Mouse (Mus musculus) liver, embryonic 13.5 days (tissue): ENCODE measurements at regions not wholly inside any gene's neighbourhood (a gene's known extent, or its start where the extent isn't known, plus 50 kb on each side); places are given as distances from the start of the nearest gene placed in this dataset.

ENCODE experiments used
- ATAC-seq: fragments of 200-750 bp; cut with Nextera tagmentation; 2 replicates; pipeline ENCODE4 v1.8.0; 2017; ENCODE audit warnings: low read depth, mild to moderate bottlenecking, moderate number of reproducible peaks, moderate library complexity
- DNase-seq: peaks from one replicate; pipeline ENCODE4 v3.0.0; 2022
- H3K27ac ChIP-seq: fragments of 300-500 bp; sonication (generic); 2 replicates; pipeline ENCODE4 v1.5.1; 2015; ENCODE audit warnings: moderate library complexity, mild to moderate bottlenecking, inconsistent platforms
- H3K27me3 ChIP-seq: fragments of 300-500 bp; sonication (generic); 2 replicates; pipeline ENCODE4 v1.6.1; 2015; ENCODE audit warnings: mild to moderate bottlenecking, inconsistent platforms
- H3K36me3 ChIP-seq: fragments of 300-500 bp; sonication (generic); 2 replicates; pipeline ENCODE4 v1.6.1; 2015; ENCODE audit warnings: mild to moderate bottlenecking, inconsistent platforms
- H3K4me1 ChIP-seq: fragments of 300-500 bp; sonication (generic); replicated peaks from 2 replicates; pipeline ENCODE4 v1.6.1; 2015; ENCODE audit warnings: inconsistent platforms
- H3K4me2 ChIP-seq: fragments of 300-500 bp; sonication (generic); 2 replicates; pipeline ENCODE4 v1.6.1; 2015; ENCODE audit warnings: inconsistent platforms, mild to moderate bottlenecking, moderate library complexity
- H3K4me3 ChIP-seq: fragments of 300-500 bp; sonication (generic); replicated peaks from 2 replicates; pipeline ENCODE4 v1.5.1; 2015; ENCODE audit warnings: mild to moderate bottlenecking, inconsistent platforms
- H3K9ac ChIP-seq: fragments of 300-500 bp; sonication (generic); 2 replicates; pipeline ENCODE4 v1.6.1; 2015; ENCODE audit warnings: mild to moderate bottlenecking, inconsistent platforms
- H3K9me3 ChIP-seq: fragments of 300-500 bp; sonication (generic); replicated peaks from 2 replicates; pipeline ENCODE4 v1.6.1; 2016; ENCODE audit warnings: inconsistent platforms
- WGBS: fragments of 180-500 bp; shearing (Covaris S2); methylation state at CpG from one replicate; pipeline ENCODE4 v1.1.7; 2015; ENCODE audit not compliant: insufficient replicate concordance; 5-methylcytosine and 5-hydroxymethylcytosine counted together

DNA sequence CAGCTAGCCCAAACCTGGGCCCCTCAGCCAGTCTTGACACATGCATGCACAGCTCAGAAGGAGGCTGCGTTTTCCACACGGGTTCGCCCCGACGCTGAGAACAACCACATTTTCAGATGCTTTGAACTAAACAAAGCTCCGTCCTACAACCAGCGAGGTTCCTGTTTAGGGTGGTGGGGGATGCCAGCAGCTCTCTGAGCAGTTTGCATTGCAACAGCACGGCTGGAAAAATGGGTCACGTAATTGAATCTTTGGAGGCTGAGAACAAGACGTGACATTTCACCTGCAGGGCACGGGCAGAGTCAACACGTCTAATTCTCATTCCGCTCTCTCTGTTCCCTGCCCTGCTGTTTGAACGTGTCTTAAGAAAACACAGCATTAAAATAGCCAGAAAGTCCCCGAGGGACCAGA is 119.2 kb downstream of the Syk start:
- Histone ChIP-seq H3K27ac (no peak overlapping the region), H3K9me3 (no peaks in the 10 kb centered on the region), H3K27me3 (no peaks in the 10 kb centered on the region), H3K4me1 (no peaks in the 10 kb centered on the region), H3K9ac (no peak overlapping the region), H3K36me3 (no peaks in the 10 kb centered on the region), H3K4me2 (no peak overlapping the region), H3K4me3 (no peak overlapping the region)
- no peak for DNase-seq
- WGBS: 43% methylated on average over 15 of the region's 15 CpGs
- no peak for ATAC-seq

DNA sequence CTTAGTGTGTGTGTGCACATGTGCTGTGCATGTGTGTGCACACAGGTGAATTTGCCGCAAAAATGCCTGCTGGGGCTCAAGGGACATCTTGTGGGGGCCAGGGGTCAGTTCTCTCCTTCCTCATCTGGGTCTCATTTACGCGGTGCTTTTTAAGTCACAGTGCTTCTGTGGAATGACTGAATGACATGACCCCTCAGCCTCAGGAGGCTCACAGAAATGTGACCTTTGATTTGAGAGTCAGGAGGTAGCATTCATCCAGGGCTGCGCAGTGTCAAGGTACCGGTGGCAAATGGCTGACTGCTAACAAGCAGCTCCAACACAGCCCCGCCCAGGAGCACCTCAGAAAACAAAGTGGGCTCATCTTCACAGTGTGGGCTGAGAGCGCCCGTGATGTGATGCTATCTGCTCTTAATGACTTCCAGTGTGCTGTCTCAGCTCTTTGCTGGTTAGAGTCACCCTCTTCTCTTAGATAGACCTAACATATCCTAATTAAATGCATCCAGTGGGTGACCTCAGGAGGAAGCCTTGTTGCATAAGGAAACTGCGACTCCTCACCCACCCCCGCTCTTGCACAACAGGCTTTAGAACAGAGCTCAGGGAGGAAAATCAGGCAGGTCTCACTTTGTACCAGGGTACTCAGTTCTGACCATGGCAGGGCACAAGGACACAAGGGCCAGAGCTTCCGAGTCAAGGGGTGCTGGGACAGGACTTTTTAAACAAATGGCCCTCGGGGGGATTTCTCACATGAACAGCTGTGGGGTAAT is 120.6 kb downstream of the Syk start:
- 49% methylated on average over 12 of the region's 12 CpGs for WGBS
- no peaks in the 10 kb centered on the region for H3K27me3 ChIP-seq
- no peak for DNase-seq
- H3K4me2 ChIP-seq: no peak overlapping the region
- no peaks in the 10 kb centered on the region for H3K9me3 ChIP-seq
- H3K9ac ChIP-seq: no peak overlapping the region
- H3K27ac ChIP-seq: no peak overlapping the region
- H3K36me3 ChIP-seq: no peaks in the 10 kb centered on the region
- H3K4me3 ChIP-seq: no peak overlapping the region
- no peaks in the 10 kb centered on the region for H3K4me1 ChIP-seq
- no peak for ATAC-seq

DNA sequence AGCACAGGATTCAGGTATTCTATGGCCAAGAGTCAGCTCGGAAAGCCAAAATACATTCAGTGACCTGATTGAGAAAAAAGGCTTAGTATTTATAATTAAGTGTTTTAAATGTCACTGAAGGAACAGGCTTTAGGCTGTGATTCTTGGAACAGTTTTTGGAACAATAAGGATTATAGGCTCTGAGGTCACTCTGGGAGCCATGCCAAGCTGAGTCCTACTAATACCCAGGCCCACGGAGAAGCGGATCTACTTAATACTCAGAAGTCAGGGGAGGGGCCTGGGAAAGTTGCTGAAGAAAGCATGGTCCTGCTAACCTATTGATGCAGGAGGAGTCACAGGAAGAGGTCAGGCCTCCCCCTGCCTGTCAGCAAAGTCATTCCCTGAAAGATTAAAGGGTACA is 121.7 kb downstream of the Syk start:
- Histone ChIP-seq H3K9me3 (no peaks in the 10 kb centered on the region), H3K27me3 (no peaks in the 10 kb centered on the region), H3K27ac (no peak overlapping the region), H3K4me1 (no peaks in the 10 kb centered on the region), H3K9ac (no peak overlapping the region), H3K4me3 (no peak overlapping the region), H3K4me2 (no peak overlapping the region), H3K36me3 (no peaks in the 10 kb centered on the region)
- DNase-seq (no peak), ATAC-seq (no peak)
- WGBS: 69% methylated on average over 3 of the region's 3 CpGs

DNA sequence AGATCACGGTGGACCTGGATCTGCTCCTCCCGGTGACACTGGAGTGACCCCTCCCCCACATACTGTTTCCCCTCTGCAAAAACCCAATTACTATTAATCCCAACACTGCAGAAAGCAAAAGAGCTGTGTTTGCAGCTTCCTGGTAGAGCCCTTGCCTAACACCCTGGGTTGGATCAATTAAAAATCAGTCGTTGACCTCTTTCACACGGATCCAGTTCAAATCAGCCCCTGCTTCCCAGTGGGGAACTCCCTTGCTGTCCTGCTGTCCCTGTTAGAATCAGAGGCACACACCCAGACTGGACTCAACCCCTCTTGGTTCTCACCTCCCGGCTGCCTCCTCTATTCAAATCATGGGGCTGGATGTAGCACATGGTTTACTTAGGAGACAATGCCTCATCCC is 126.6 kb downstream of the Syk start:
- Histone ChIP-seq H3K9ac (no peak overlapping the region), H3K36me3 (no peaks in the 10 kb centered on the region), H3K9me3 (no peaks in the 10 kb centered on the region), H3K4me3 (no peak overlapping the region), H3K27me3 (no peaks in the 10 kb centered on the region), H3K4me1 (no peaks in the 10 kb centered on the region), H3K4me2 (no peak overlapping the region), H3K27ac (no peak overlapping the region)
- 49% methylated on average over 5 of the region's 5 CpGs for WGBS
- ATAC-seq (no peak), DNase-seq (no peak)

DNA sequence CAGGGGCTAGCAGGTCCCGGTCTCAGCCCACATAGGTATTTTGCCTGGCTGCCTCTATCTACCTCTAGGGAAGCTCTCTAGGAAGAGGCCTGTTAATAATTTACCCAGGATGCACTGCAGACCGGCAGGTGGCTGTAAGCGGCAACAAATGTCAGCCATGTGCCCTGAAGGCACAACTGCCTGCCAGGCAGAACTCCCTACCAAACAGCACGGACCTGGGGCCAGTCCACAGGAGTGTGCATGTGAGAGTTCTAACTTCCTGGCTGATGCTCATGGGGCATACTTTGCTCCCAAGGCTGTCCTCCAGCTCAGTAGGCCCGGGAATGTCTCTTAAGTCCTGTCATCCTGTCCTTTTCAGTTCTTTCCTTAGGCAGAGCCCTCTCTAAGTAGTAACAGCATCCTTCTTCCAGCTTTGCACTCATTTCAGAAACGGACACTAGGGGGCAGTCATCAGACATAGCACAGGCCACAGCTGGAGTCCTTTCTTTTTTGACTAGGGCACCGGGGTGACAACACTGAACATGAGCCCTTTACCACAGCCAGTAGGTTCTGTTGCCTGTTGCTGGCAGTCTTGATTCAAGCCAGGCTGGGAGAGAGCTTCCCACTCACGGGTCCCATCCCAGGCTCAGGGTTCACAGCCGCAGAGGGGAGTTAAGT is 128.9 kb downstream of the Syk start:
- DNase-seq: peak; percentile 42
- H3K9me3 ChIP-seq: no peaks in the 10 kb centered on the region
- H3K27ac ChIP-seq: no peak overlapping the region
- no peaks in the 10 kb centered on the region for H3K27me3 ChIP-seq
- H3K4me3 ChIP-seq: no peak overlapping the region
- H3K4me1 ChIP-seq: no peaks in the 10 kb centered on the region
- H3K4me2 ChIP-seq: no peak overlapping the region
- no peak for ATAC-seq
- no peaks in the 10 kb centered on the region for H3K36me3 ChIP-seq
- WGBS: 36% methylated on average over 9 of the region's 9 CpGs
- no peak overlapping the region for H3K9ac ChIP-seq

DNA sequence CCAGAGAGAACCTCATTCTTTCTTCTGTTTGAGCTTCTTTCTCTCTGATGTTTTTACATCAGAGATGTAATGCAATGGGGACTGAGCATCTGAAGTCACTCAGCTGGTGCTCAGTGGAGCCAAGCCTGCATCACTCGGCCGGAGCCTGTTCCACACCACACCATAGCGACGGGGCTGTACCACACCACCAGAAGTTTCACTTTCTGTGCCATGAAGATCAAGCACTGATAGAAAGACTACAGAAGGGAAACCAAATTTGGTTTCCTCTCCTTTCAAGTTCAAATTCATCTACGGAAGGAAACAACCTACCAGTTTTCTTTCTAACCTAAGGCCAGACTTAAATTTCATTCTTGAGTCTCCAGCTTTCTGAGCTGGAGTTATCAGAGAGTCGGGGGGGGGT is 138.5 kb downstream of the Syk start:
- Histone ChIP-seq H3K36me3 (no peaks in the 10 kb centered on the region), H3K27ac (no peak overlapping the region), H3K4me2 (no peak overlapping the region), H3K4me3 (no peak overlapping the region), H3K9ac (no peak overlapping the region), H3K9me3 (no peaks in the 10 kb centered on the region), H3K27me3 (no peaks in the 10 kb centered on the region), H3K4me1 (no peaks in the 10 kb centered on the region; the same call in 1 of the 2 replicates)
- WGBS: 66% methylated on average over 6 of the region's 6 CpGs
- DNase-seq (no peak), ATAC-seq (no peak)

DNA sequence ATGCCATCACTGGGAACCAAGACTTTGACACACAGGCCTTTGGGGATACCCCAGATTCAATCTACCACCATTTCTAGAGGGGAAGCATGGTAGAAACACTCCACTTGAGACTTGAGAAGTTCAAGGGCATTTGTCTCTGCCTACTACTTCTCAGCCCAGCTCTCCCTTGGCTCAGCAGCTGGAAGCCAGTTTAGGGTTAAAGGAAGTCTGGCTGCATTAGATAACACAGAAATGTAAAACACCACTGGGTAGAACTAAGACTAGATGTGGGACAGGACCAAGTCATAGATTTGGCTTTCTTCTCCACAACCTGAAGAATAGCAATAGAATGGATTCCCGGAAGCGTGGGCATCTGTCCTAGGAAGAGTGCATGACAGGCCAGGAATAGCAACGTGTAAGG is 139.7 kb downstream of the Syk start:
- no peaks in the 10 kb centered on the region; the same call in 1 of the 2 replicates for H3K4me1 ChIP-seq
- no peaks in the 10 kb centered on the region for H3K27me3 ChIP-seq
- H3K9ac ChIP-seq: no peak overlapping the region

DNA sequence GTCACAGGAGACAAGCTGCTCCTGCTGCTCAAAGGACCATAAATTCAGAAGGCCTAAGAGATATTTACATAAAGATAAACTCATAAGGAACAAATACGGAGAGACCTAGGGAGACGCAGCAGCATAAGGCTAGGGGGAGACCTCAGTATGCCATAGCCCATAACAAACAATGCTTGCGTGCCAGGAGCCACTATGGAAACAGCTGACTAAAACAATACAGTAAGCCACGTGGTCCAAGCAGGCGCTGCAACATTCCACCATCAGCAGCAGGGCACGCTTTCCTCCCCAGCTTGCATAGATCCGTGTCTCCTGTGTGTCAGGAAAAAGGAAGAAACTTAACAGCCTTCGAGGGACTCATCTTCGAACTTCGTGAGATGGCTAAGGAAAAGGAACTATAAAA is 143.1 kb downstream of the Syk start:
- Histone ChIP-seq H3K4me2 (no peak overlapping the region), H3K36me3 (no peaks in the 10 kb centered on the region), H3K27me3 (no peaks in the 10 kb centered on the region), H3K9ac (no peak overlapping the region), H3K4me3 (no peak overlapping the region), H3K4me1 (no peaks in the 10 kb centered on the region; the same call in 1 of the 2 replicates), H3K27ac (no peak overlapping the region), H3K9me3 (no peaks in the 10 kb centered on the region)
- DNase-seq: no peak
- 40% methylated on average over 10 of the region's 10 CpGs for WGBS
- no peak for ATAC-seq

More for the DNA sequence above, 139.7 kb downstream of the Syk start:
- DNase-seq: no peak
- Histone ChIP-seq H3K4me2 (no peak overlapping the region), H3K36me3 (no peaks in the 10 kb centered on the region), H3K9me3 (no peaks in the 10 kb centered on the region), H3K4me3 (no peak overlapping the region), H3K27ac (no peak overlapping the region)
- 41% methylated on average over 3 of the region's 3 CpGs for whole genome bisulfite sequencing
- ATAC-seq: no peak

DNA sequence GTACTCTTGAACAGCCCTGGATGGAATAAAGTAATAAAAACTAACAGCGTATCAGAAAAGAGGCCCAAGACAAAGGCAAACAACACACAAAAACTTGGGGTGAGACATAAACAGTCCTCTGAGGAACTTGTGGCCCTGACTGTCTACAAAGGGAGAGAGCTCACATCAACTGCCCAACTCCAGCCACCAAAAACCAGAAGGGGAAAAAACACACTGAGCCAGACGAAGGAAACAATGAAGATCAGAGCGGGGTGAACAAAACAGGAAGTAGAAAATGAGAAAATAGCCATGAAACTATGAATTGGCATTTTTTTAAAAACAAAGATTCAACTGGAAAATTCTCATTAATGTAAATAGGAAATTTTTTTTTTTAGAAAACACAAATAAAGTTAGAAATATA is 143.6 kb downstream of the Syk start:
- H3K36me3 ChIP-seq: no peaks in the 10 kb centered on the region
- H3K4me2 ChIP-seq: no peak overlapping the region
- 45% methylated on average over 3 of the region's 3 CpGs for WGBS
- H3K9ac ChIP-seq: no peak overlapping the region
- DNase-seq (no peak), ATAC-seq (no peak)
- H3K9me3 ChIP-seq: no peaks in the 10 kb centered on the region
- H3K27me3 ChIP-seq: no peaks in the 10 kb centered on the region
- no peak overlapping the region for H3K27ac ChIP-seq
- no peak overlapping the region for H3K4me3 ChIP-seq
- H3K4me1 ChIP-seq: no peaks in the 10 kb centered on the region; the same call in 1 of the 2 replicates

DNA sequence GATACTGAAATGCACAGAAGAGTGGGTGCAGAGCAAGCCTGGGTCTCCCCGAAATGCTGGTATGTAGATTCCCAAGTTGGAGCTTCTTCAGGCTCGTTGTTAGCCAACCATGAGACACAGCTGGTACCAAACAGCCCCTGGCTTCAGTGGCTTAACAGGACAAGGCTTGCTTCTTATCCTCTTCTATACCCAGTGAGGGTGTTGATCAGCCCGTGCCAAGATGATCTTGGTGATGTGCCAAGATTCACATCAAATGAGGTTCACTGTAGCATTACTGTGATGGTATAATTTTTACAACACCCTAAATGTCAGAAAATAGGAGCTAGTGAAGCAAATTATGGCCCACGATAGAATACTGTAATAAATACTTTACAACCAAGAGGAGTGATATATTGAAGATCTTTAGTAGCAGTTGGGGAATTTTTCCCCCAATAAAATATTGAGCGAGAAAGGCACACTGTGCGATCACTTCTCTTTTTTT is 152.5 kb downstream of the Syk start:
- 67% methylated on average over 6 of the region's 6 CpGs for WGBS

DNA sequence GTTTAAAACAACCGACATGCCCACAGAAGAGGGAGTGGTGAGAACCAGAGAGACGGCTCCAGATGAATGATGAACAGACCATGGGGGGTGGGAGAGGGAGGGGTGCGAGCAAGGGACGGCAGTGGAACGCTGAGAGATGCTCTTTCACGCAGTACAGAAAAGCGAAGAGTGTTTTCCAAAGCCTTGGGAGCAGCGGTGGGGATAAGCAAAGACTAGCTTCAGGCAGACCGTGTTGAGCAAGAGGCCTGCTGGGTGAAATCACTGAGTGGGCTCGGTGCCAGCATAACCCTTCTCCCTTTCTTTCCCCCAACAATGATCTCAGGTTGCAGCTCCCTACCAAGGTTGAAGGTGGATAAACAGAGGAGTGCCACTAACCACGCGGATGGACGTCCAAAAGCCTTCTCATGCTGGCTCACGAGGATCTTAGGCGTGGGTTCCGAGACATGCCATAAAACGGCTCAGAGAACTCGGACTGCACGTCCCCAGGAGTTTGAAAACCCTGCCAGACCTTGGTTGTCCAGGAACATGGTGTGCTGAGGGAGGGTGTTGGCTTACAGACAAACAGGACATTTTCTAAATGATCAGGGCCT is 153.1 kb downstream of the Syk start:
- ATAC-seq: no peak
- DNase-seq: no peak
- WGBS: 68% methylated on average over 19 of the region's 19 CpGs

More for the DNA sequence above, 152.5 kb downstream of the Syk start:
- H3K9ac ChIP-seq: no peak overlapping the region
- no peak overlapping the region for H3K27ac ChIP-seq
- no peak overlapping the region for H3K4me3 ChIP-seq
- H3K9me3 ChIP-seq: no peaks in the 10 kb centered on the region
- DNase-seq (no peak), ATAC-seq (no peak)
- H3K27me3 ChIP-seq: no peaks in the 10 kb centered on the region
- no peaks in the 10 kb centered on the region for H3K36me3 ChIP-seq
- no peak overlapping the region for H3K4me2 ChIP-seq
- H3K4me1 ChIP-seq: no peaks in the 10 kb centered on the region

More for the DNA sequence above, 153.1 kb downstream of the Syk start:
- H3K9me3 ChIP-seq: no peaks in the 10 kb centered on the region
- no peak overlapping the region for H3K9ac ChIP-seq
- no peaks in the 10 kb centered on the region for H3K27me3 ChIP-seq
- no peaks in the 10 kb centered on the region for H3K36me3 ChIP-seq
- no peak overlapping the region for H3K4me2 ChIP-seq
- H3K4me3 ChIP-seq: no peak overlapping the region
- no peaks in the 10 kb centered on the region for H3K4me1 ChIP-seq
- H3K27ac ChIP-seq: no peak overlapping the region
